Comparison of ENCODE assay signal across 27 mouse cellular contexts in the genomic region with DNA sequence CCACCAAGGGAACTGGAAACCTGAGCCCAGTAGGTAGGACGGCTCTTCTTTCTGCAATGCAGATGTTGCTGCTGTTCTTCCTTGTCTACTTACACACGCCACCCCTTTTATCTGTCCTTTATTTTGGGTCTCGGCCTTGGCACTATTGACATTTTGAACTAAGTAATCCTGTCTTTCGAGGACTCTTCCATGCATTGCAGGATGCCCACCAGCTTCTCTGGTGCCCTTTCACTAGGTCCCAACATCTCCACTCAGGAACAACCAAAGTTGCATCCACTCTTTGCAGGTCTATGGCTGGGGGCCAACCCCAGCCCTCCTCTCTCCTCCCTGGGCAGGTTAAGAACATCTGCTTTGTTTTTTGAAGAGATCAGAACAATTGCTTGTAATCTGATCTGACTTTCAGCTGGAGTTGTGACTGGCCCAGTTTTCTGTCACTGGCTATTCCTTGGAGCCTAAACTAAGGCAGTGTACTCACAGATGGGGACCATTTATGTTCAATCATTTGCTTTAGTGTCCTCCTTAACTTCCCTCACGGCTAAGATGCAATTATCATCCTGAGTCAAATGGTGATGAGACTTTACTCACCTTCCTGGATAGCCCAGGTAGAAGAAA. TPM values are rescaled to one million over a fixed set of nuclear protein-coding genes. Genes with fewer than 3 reads are reported as not detected.
DNase-seq lines count a peak whose midpoint lies in the region; ATAC-seq lines count a peak whose summit lies in the region.
"Had no signal": no experiment of that assay in that cellular context is flagged by ENCODE, and none has a peak within 500 bp of the region (broad histone marks: within the 10 kb centered on the region; RNA-seq: fewer than 3 reads in every experiment).

No protein-coding gene starts in this region.

- no peak overlapping the region for H3K9ac ChIP-seq in forebrain, embryonic 16.5 days (replicated peaks; ENCODE audit: low read depth, low read length)
- no peak overlapping the region for H3K9ac ChIP-seq in forebrain, embryonic 11.5 days (ENCODE audit: low read length)
- H3K9ac ChIP-seq: heart, embryonic 13.5 days; hindbrain, embryonic 13.5 days; intestine, embryonic 15.5 days had no signal

- ATAC-seq in forebrain, embryonic 16.5 days = no peak
- no peak for ATAC-seq in forebrain, embryonic 11.5 days (replicated peaks; ENCODE audit: low FRiP score)
- ATAC-seq: forebrain, embryonic 14.5 days; hindbrain, embryonic 16.5 days; intestine, embryonic 15.5 days; Patski had no signal

- H3K4me3 ChIP-seq in forebrain, embryonic 16.5 days (replicated peaks; ENCODE audit: low read length) = no peak overlapping the region
- no peak overlapping the region for H3K4me3 ChIP-seq in forebrain, embryonic 11.5 days (ENCODE audit: low read depth, low read length)
- H3K4me3 ChIP-seq: forebrain, embryonic 10.5 days; heart, embryonic 10.5 days; heart, embryonic 13.5 days; hindbrain, embryonic 10.5 days; hindbrain, embryonic 13.5 days; intestine, embryonic 15.5 days had no signal

- intact Hi-C loops in heart, postnatal 25 days (cut with DNase I) = no loop called here

- no peaks in the 10 kb centered on the region for H3K9me3 ChIP-seq in forebrain, embryonic 16.5 days (ENCODE audit: control insufficient read depth, low read length)
- no peaks in the 10 kb centered on the region for H3K9me3 ChIP-seq in forebrain, embryonic 11.5 days (ENCODE audit: control insufficient read depth, low read length)
- H3K9me3 ChIP-seq: forebrain, embryonic 10.5 days; G1E; heart, embryonic 10.5 days; heart, embryonic 13.5 days; hindbrain, embryonic 10.5 days; hindbrain, embryonic 13.5 days; intestine, embryonic 15.5 days had no signal

- no peak overlapping the region for H3K4me2 ChIP-seq in forebrain, embryonic 16.5 days (ENCODE audit: low read length)
- H3K4me2 ChIP-seq in forebrain, embryonic 11.5 days (ENCODE audit: low read depth, low read length, severe bottlenecking) = no peak overlapping the region
- H3K4me2 ChIP-seq: heart, embryonic 13.5 days; hindbrain, embryonic 13.5 days; intestine, embryonic 15.5 days had no signal

- DNase-seq in heart, adult 11 months = peak; percentile 82
- no peak for DNase-seq in heart, postnatal 25 days (ENCODE audit: low spot score)
- peak; percentile 26 for DNase-seq in testis, postnatal 10 days (ENCODE audit: low spot score)
- no peak for DNase-seq in testis, postnatal 14 days (ENCODE audit: low spot score)
- DNase-seq in R1 (ENCODE audit: low read depth, low spot score) = peak; percentile 39
- DNase-seq in forebrain, embryonic 11.5 days (ENCODE audit: low spot score) = no peak
- DNase-seq: adrenal gland, adult 8-10 months; adrenal gland, postnatal 25 days; B cell, adult 2 months; cerebellum, adult 18-20 months; cerebellum, adult 9-10 months; cerebellum, postnatal 14 days; gastrocnemius, postnatal 14 days; heart, postnatal 36 days; kidney, adult 11 months had no signal

- 66% methylated on average over 5 of the region's 5 CpGs for WGBS in forebrain, embryonic 16.5 days
- 58% methylated on average over 5 of the region's 5 CpGs for WGBS in forebrain, embryonic 11.5 days

- H3K36me3 ChIP-seq in forebrain, embryonic 16.5 days (ENCODE audit: control insufficient read depth, insufficient read depth) = no peaks in the 10 kb centered on the region
- H3K36me3 ChIP-seq in forebrain, embryonic 11.5 days (ENCODE audit: control insufficient read depth, insufficient read depth, low read length) = no peaks in the 10 kb centered on the region
- H3K36me3 ChIP-seq: forebrain, embryonic 10.5 days; G1E; heart, embryonic 10.5 days; heart, embryonic 13.5 days; hindbrain, embryonic 10.5 days; hindbrain, embryonic 13.5 days; intestine, embryonic 15.5 days had no signal

- peaks cover 6% of the 10 kb centered on the region; the same call in 1 of the 2 replicates for H3K4me1 ChIP-seq in forebrain, embryonic 16.5 days (replicated peaks; ENCODE audit: control insufficient read depth, insufficient read depth, low read length)
- H3K4me1 ChIP-seq in forebrain, embryonic 11.5 days (replicated peaks; ENCODE audit: control insufficient read depth, insufficient read depth, low read length) = no peaks in the 10 kb centered on the region

- no peak overlapping the region for H3K27ac ChIP-seq in forebrain, embryonic 16.5 days (ENCODE audit: low read length)
- H3K27ac ChIP-seq in forebrain, embryonic 11.5 days (ENCODE audit: low read depth, low read length) = no peak overlapping the region
- H3K27ac ChIP-seq: forebrain, embryonic 10.5 days; heart, embryonic 10.5 days; hindbrain, embryonic 10.5 days; hindbrain, embryonic 13.5 days; intestine, embryonic 15.5 days had no signal

- H3K27me3 ChIP-seq in forebrain, embryonic 16.5 days (replicated peaks; ENCODE audit: control insufficient read depth, insufficient read depth, low read length) = peaks cover 24% of the 10 kb centered on the region
- no peaks in the 10 kb centered on the region for H3K27me3 ChIP-seq in forebrain, embryonic 11.5 days (ENCODE audit: control insufficient read depth, insufficient read depth, low read length)
- H3K27me3 ChIP-seq: CH12.LX; intestine, embryonic 15.5 days; Patski had no signal

RNA-seq across cellular contexts. Expression of a gene that starts 6.7 kb away (rescaled TPM):
- 10 to 100 TPM in 1 of 2 experiments, 1 to 10 TPM in 1; 9.8 to 10.2 TPM for total RNA-seq in heart, postnatal 25 days (2021)
- polyA plus RNA-seq in forebrain, embryonic 16.5 days (2015; fragmentation: Nextera tagmentation; extraction: Ambion mirVana) = 37.6 and 42.4 TPM in 2 replicates
- 12.3 and 12.8 TPM in 2 replicates for polyA plus RNA-seq in forebrain, embryonic 11.5 days (2014; fragmentation: Nextera tagmentation; extraction: Ambion mirVana)
- polyA plus RNA-seq: G1E had no signal

Comparison
In these comparisons a context has a peak if more than half of its experiments do, and no peak if none do; other contexts are left out.
1. DNase-seq: peak in heart, adult 11 months (single experiment), testis, postnatal 10 days (single experiment) and R1 (single experiment); none in heart, postnatal 25 days (single experiment), testis, postnatal 14 days (single experiment) and forebrain, embryonic 11.5 days (single experiment).